Comparison of ENCODE assay signal across 8 mouse cellular contexts in genomic region chr1:180433796-180434566, GRCm38 (mm10). TPM values are rescaled to one million over a fixed set of nuclear protein-coding genes. Genes with fewer than 3 reads are reported as not detected.
DNase-seq lines count a peak whose midpoint lies in the region; ATAC-seq and TF ChIP-seq lines count a peak whose summit lies in the region.

No protein-coding gene starts in this region.

- ATAC-seq in liver, embryonic 11.5 days (replicated peaks; ENCODE audit: low FRiP score): peak; percentile 64

- TF ChIP-seq POLR2A in thymus, adult 2 months (IDR thresholded peaks at IDR 0.05; ENCODE audit: control insufficient read depth, extremely low read depth, insufficient read depth, low read length, poor library complexity): no peak

- DNase-seq in thymus, postnatal 25 days: peak; percentile 34
- DNase-seq in thymus, adult 2 months: no peak
- DNase-seq in cerebellum, postnatal 10 days: peak; percentile 87 to 88
- peak; percentile 72 for DNase-seq in gastrocnemius, adult 2 months
- peak; percentile 37 to 60 for DNase-seq in kidney, adult 8-10 months
- DNase-seq in liver, embryonic 11.5 days (ENCODE audit: low spot score): no peak
- DNase-seq in naive thymus-derived CD4-positive, alpha-beta T cell, adult 2 months (ENCODE audit: low read depth): peak; percentile 39
- DNase-seq in yolk sac, embryonic 10.5 days (ENCODE audit: low spot score): peak; percentile 61

- intact Hi-C loops in gastrocnemius, adult 2 months (cut with DNase I): loop anchor here (1.0 to 5.0 kb wide), 3 partner anchors 50 to 328 kb away; no protein-coding TSS in a partner anchor

- TF ChIP-seq CTCF in thymus, adult 2 months (IDR thresholded peaks at IDR 0.05; ENCODE audit: borderline replicate concordance, control insufficient read depth, extremely low read depth, insufficient read depth, low read length, poor library complexity): no peak
- peak; percentile 87 for TF ChIP-seq CTCF in gastrocnemius, adult 2 months (IDR thresholded peaks at IDR 0.05)

- no peak overlapping the region for H3K9ac ChIP-seq in liver, embryonic 11.5 days (ENCODE audit: low read depth, low read length)

- H3K9me3 ChIP-seq in liver, embryonic 11.5 days (ENCODE audit: control insufficient read depth, low read length): no peaks in the 10 kb centered on the region

- no peaks in the 10 kb centered on the region for H3K36me3 ChIP-seq in thymus, adult 2 months (ENCODE audit: control insufficient read depth, insufficient read depth, low read length)
- no peaks in the 10 kb centered on the region for H3K36me3 ChIP-seq in liver, embryonic 11.5 days (ENCODE audit: control insufficient read depth, insufficient read depth, low read length)

- no peaks in the 10 kb centered on the region for H3K27me3 ChIP-seq in thymus, adult 2 months (ENCODE audit: control insufficient read depth, insufficient read depth, low read length)
- H3K27me3 ChIP-seq in liver, embryonic 11.5 days (replicated peaks; ENCODE audit: control insufficient read depth, insufficient read depth, low read length): peaks cover 5% of the 10 kb centered on the region; the same call in 1 of the 2 replicates

- no peak overlapping the region for H3K27ac ChIP-seq in thymus, adult 2 months (ENCODE audit: control insufficient read depth, insufficient read depth, low read length)
- no peak overlapping the region for H3K27ac ChIP-seq in gastrocnemius, adult 2 months
- H3K27ac ChIP-seq in liver, embryonic 11.5 days (ENCODE audit: low read depth, low read length): no peak overlapping the region

- WGBS in thymus, adult 2 months: 42% methylated on average over 7 of the region's 7 CpGs
- WGBS in liver, embryonic 11.5 days: 16% methylated on average over 7 of the region's 7 CpGs

- H3K4me2 ChIP-seq in liver, embryonic 11.5 days: no peak overlapping the region

- H3K4me3 ChIP-seq in thymus, adult 2 months (ENCODE audit: control insufficient read depth, insufficient read depth, low read length): no peak overlapping the region
- no peak overlapping the region for H3K4me3 ChIP-seq in gastrocnemius, adult 2 months
- H3K4me3 ChIP-seq in liver, embryonic 11.5 days (ENCODE audit: low read depth, low read length): no peak overlapping the region

- peaks cover 5% of the 10 kb centered on the region; the same call in 1 of the 2 replicates for H3K4me1 ChIP-seq in thymus, adult 2 months (replicated peaks; ENCODE audit: control insufficient read depth, insufficient read depth, low read length)
- 0 out of 2 replicates have a peak, but pooled peaks cover 6% of the 10 kb centered on the region for H3K4me1 ChIP-seq in liver, embryonic 11.5 days (replicated peaks; ENCODE audit: control insufficient read depth, insufficient read depth, low read length)

RNA-seq across cellular contexts. Expression of gene Stum, which starts 49.3 kb away (rescaled TPM):
- 0.94 and 1.3 TPM in 2 replicates for polyA plus RNA-seq in thymus, adult 2 months (2012; rRNA removed)
- under 1 TPM; 0.41 to 0.86 TPM for total RNA-seq in gastrocnemius, adult 2 months (2021)
- 0.14 and 0.21 TPM in 2 replicates for polyA plus RNA-seq in liver, embryonic 11.5 days (2014; fragmentation: Nextera tagmentation; extraction: Ambion mirVana)

Comparison
In these comparisons a context has a peak if more than half of its experiments do, and no peak if none do; other contexts are left out.
1. DNase-seq: peak in thymus, postnatal 25 days (single experiment), cerebellum, postnatal 10 days (2 of 2), gastrocnemius, adult 2 months (single experiment), kidney, adult 8-10 months (2 of 2), naive thymus-derived CD4-positive, alpha-beta T cell, adult 2 months (single experiment) and yolk sac, embryonic 10.5 days (single experiment); none in thymus, adult 2 months (single experiment) and liver, embryonic 11.5 days (single experiment).